Mouse (Mus musculus) heart, adult 18-20 months (tissue): Measurements from ENCODE around the gene Rufy1. TPM values are rescaled to one million over a fixed set of nuclear protein-coding genes. Genes with fewer than 3 reads are reported as not detected.
A peak's percentile ranks its signal among the peaks of the same experiment; 100 is the strongest.
"Not testable (repeated sequence)": the region's sequence is repeated elsewhere in the genome, so short reads cannot be mapped to it uniquely, and the experiment has no call there.

Source experiments
- DNase-seq, 2 experiments: peaks; one replicate each; pipeline ENCODE4 v3.0.0; 2021 to 2022; ENCODE audit warnings: mixed read lengths in 1 of 2
- total RNA-seq, 2 experiments: library from RNA; stranded (reverse); gene quantifications; 2 replicates each; pipeline ENCODE4 v1.2.3; 2021

Gene Rufy1
- total RNA-seq, 2 experiments from 2014 or later: 28.3 to 35.5 TPM

GRCm38 (mm10) chr11:50381311-50381710 lies 49.6 kb downstream of the Rufy1 start:
- no peak for DNase-seq

DNA sequence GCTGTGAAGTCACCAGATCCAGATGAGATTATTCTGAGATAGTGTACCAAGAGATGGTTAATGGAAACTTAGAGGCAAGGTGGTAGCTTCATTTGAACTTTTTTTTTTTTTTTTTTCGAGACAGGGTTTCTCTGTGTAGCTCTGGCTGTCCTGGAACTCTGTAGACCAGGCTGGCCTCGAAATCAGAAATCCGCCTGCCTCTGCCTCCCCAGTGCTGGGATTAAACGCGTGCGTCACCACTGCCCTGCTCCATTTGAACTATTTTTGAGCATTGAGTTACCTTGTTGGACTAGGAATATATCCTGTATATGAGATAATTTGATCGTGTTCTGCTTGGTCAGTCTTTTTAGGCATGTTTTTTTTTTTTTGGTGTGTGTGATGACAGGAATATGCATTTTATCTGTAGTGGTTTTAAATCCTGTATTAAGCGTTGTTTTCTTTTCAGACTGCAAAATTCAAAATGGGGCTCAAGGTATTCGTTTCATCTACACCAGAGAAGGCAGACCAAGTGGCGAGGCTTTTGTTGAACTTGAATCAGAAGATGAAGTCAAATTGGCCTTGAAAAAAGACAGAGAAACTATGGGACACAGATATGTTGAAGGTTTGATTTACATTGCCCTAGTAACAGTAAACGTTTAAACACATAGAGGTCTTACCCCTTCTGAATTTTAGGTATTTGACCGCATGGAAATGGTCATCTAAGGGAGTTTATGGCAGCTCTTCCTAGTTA lies 51.7 kb downstream of the Rufy1 start:
- no peak for DNase-seq

GRCm38 (mm10) chr11:50377892-50378684 lies 52.8 kb downstream of the Rufy1 start:
- peak; percentile 91 to 96 for DNase-seq

- DNase-seq: peak; percentile 99 to 100
These were observed 53.7 kb downstream of the Rufy1 start, which contains the start of gene Hnrnph1 for GRCm38 (mm10) chr11:50376911-50377891. Hnrnph1 (plus strand) TSS chr11:50376990.

GRCm38 (mm10) chr11:50376156-50376790 lies 54.7 kb downstream of the Rufy1 start:
- DNase-seq: no peak

DNA sequence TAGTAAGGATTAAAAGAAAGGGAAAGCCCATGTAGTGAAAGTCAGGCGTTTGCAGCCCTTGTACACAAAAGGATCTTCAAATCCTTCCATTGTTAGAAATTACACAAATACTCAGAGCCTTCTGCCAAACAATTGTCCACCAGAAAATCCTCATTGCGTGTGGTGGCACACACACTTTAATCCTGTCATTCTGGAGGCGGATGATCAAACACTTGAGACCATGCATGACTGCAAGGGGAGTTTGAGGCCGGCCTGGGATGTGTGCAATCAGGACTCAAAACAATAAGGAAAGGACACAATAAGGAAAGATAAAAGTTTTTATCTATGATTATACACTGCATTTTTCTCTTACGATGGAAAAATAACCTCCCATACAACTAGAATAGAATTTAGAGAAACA lies 55.5 kb downstream of the Rufy1 start:
- no peak for DNase-seq

DNA sequence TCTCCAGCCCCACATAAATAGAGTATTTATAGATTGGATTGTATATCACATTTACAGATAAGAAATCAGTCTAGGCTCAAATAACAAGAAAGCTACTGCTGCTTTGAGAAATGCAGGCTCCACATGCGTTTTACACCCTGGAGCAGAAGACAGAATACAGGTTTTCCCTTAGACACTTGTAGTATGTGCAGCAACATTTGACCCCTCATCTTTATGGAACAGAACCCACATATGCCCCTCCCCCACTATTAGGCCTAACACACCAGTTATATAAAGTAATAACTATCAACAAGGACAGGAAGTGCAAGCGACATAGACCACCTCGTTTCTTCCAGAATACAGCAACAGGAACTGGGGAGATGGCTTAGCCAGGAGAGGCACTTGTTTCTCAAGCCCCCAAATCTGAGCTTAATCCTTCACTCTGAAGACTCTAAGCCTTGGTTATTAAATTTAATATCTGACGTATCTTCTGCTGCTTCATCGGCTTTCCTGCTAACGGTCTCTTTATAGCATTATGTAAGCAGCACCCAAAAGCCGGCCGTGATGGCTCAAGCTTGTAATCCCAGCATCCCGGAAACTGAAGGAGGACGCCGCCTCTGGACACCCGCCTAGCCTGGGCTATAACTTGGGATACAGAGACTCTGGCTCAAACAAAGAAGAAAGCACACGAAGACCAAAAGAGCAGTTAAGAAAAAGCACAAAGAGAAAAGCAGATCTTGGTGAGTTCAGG lies 56.5 kb downstream of the Rufy1 start:
- DNase-seq: no peak

DNA sequence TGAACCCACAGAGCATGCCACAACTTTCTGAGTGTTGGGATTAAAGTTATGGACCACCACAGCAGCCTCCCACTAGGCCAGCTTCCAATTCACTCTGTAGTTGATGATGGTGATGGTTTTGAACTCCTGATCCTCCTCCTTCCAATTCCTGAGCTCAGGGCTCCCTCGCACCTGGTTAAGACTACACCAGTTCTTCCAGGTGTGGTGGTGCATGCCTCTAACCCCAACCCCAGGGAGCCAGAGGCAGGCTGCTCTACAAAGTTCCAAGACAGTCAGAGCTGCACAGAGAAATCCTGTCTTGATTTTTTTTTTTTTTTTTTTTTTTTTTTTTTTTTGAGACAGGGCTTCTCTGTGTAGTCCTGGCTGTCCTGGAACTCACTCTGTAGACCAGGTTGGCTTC lies 57.3 kb downstream of the Rufy1 start:
- DNase-seq: no peak

DNA sequence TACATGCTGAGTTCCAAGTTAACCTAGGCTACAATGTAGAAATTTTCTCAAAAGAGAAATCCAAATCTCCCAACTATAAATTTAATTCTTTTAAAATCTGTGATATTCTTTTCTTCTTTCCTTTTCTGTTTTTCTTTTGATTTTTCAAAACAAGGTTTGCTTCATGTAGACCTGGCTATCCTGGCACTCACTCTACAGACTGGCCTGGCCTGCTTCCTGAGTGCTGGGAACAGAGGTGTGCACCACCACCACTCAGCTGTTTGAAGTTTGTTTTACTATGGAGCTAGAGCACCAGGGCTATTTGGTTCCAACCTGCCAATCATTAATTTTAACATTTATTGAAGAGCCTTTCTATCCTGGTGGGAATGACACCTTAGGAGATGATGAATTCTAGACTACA lies 57.8 kb downstream of the Rufy1 start:
- DNase-seq: no peak

DNA sequence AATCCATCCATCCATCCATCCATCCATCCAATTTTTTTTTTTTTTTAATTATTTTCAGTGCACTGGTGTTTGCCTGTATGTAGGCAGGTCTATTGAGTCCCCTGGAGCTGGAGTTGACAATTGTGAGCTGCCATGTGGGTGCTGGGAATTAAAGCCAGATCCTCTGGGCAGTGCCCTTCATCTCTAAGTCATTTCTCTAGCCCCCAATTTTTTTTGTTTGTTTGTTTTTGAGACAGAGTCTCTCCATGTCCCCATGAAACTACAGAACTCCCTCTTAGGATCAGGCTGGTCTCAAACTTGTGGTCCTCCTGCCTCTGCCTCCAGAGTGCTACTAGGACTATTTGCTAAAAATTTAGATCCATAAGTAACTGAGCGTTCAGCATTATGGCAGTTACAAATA lies 59.0 kb downstream of the Rufy1 start:
- no peak for DNase-seq

GRCm38 (mm10) chr11:50371399-50371841 lies 59.5 kb downstream of the Rufy1 start:
- DNase-seq: peak; percentile 55 to 76

DNA sequence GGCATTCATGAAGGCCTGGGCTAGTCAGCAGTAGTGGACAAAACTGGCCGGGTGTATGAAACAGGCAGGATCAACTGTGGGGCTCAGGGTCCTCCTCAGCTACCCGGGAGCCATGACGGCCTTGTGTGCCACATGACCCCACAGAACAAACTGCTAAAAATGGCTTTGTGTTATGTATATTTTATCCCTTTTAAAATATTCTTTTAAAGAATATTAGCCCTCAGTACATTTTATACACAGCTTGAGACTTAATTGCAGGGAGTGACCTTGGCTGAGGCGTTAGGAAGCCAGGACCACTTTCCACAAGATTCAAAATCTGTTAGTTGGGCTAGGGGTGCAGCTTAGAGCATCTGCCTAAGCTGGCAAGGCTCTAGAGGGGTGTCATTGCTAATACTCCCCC lies 60.0 kb downstream of the Rufy1 start:
- no peak for DNase-seq

GRCm38 (mm10) chr11:50369360-50369911 lies 61.5 kb downstream of the Rufy1 start:
- no peak for DNase-seq

GRCm38 (mm10) chr11:50367531-50367930 lies 63.4 kb downstream of the Rufy1 start:
- no peak for DNase-seq

DNA sequence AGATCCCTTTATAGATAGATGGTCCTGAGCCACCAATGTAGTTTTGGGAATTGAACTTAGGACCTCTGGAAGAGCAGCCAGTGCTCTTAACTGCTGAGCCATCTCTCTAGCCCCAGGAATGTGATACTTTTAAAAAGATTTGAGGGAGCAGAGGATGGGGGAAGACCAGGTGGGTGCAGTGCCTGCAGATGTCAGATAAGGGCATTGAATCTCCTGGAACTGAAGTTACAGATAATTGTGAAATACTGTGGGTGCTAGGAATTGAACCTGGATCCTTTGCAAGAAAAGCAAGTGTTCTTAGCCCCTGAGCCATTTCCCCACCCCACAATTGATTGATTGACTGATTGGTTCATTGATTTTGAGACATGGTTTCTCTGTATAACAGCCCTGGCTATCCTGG lies 65.6 kb downstream of the Rufy1 start:
- no peak for DNase-seq

GRCm38 (mm10) chr11:50364548-50364947 lies 66.4 kb downstream of the Rufy1 start:
- peak; percentile 77 to 88 for DNase-seq

- not testable (repeated sequence) for DNase-seq
These were observed 69.6 kb downstream of the Rufy1 start for GRCm38 (mm10) chr11:50361282-50361681.

GRCm38 (mm10) chr11:50358950-50359861 lies 71.7 kb downstream of the Rufy1 start:
- peak; percentile 36 to 57 for DNase-seq

GRCm38 (mm10) chr11:50355395-50355794 lies 75.5 kb downstream of the Rufy1 start:
- no peak for DNase-seq
